Mouse (Mus musculus) kidney, embryonic 16.5 days (tissue): ENCODE measurements around the gene Lpo. TPM values are rescaled to one million over a fixed set of nuclear protein-coding genes. Genes with fewer than 3 reads are reported as not detected.

Source experiments
- ATAC-seq: fragments of 200-750 bp; cut with Nextera tagmentation; 2 replicates; pipeline ENCODE4 v1.8.0; 2017; ENCODE audit warnings: moderate TSS enrichment; ENCODE audit not compliant: low FRiP score, low TSS enrichment
- H3K27ac ChIP-seq: fragments of 300-500 bp; sonication (generic); 2 replicates; pipeline ENCODE4 v1.5.1; 2014; ENCODE audit warnings: low read length
- H3K27me3 ChIP-seq: fragments of 300-500 bp; sonication (generic); 2 replicates; pipeline ENCODE4 v1.6.1; 2014; ENCODE audit warnings: low read length, control low read depth, mixed read lengths; ENCODE audit not compliant: insufficient read depth
- H3K36me3 ChIP-seq: fragments of 300-500 bp; sonication (generic); 2 replicates; pipeline ENCODE4 v1.6.1; 2014; ENCODE audit warnings: low read length, control low read depth, mixed read lengths; ENCODE audit not compliant: insufficient read depth
- H3K4me1 ChIP-seq: fragments of 300-500 bp; sonication (generic); 2 replicates; pipeline ENCODE4 v1.6.1; 2014; ENCODE audit warnings: low read length, control low read depth, mixed read lengths; ENCODE audit not compliant: insufficient read depth
- H3K4me2 ChIP-seq: fragments of 300-500 bp; sonication (generic); replicated peaks from 2 replicates; pipeline ENCODE4 v1.6.1; 2014; ENCODE audit warnings: low read depth, low read length
- H3K4me3 ChIP-seq: fragments of 300-500 bp; sonication (generic); 2 replicates; pipeline ENCODE4 v1.5.1; 2014; ENCODE audit warnings: mild to moderate bottlenecking, low read length
- H3K9ac ChIP-seq: fragments of 300-500 bp; sonication (generic); replicated peaks from 2 replicates; pipeline ENCODE4 v1.6.1; 2014; ENCODE audit warnings: low read length
- H3K9me3 ChIP-seq: fragments of 300-500 bp; sonication (generic); 2 replicates; pipeline ENCODE4 v1.6.1; 2016; ENCODE audit warnings: low read length, control low read depth
- WGBS: fragments of 180-500 bp; shearing (Covaris S2); extraction: QIAGEN DNeasy Blood & Tissue Kit; methylation state at CpG from one replicate; pipeline ENCODE4 v1.1.7; 2014; 5-methylcytosine and 5-hydroxymethylcytosine counted together
- polyA plus RNA-seq: library from polyadenylated mRNA; unstranded; fragments of >200 nt; fragmentation: Nextera tagmentation; extraction: Ambion mirVana; gene quantifications from 2 replicates; pipeline ENCODE4 v1.2.1, GENCODE M21; 2015

The Lpo gene
- polyA plus RNA-seq, 1 experiment from 2014 or later: 0.29 TPM

- Histone ChIP-seq H3K27ac (0 out of 2 replicates have a peak within 1 kb of the TSS, but pooled peaks have one; percentile 10), H3K4me1 (peaks cover 10% of the 10 kb centered on the region), H3K4me3 (peak within 1 kb of the TSS; percentile 76), H3K9ac (peak within 1 kb of the TSS; percentile 77), H3K27me3 (no peaks in the 10 kb centered on the region), H3K36me3 (peaks cover 10% of the 10 kb centered on the region), H3K9me3 (no peaks in the 10 kb centered on the region), H3K4me2 (peak within 1 kb of the TSS; percentile 90)
- peak; percentile 96 for ATAC-seq
- WGBS: 3% methylated on average over 40 of the region's 40 CpGs
Measured at GRCm38 (mm10) chr11:87852690-87853596, 24.9 kb upstream of the Lpo start, which contains the start of gene Mks1. Mks1 (plus strand) TSS chr11:87853215.

DNA sequence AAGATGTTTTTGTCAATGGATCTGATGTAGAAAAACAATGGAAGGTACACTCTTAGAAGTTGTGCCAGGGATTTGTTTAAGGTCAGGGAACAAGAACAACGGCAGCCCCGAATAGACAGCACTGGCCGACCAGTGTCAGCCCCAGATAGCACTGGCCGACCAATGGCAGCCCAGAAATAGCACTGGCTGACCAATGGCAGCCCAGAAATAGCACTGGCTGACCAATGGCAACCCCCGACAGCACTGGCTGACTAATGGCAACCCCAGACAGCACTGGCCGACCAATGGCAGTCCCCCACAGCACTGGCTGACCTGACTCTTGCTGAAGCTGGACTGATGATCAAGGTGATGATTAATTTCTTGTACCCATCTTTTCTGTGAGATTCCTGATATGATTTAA lies 19.8 kb upstream of the Lpo start:
- no peaks in the 10 kb centered on the region for H3K36me3 ChIP-seq
- no peak overlapping the region for H3K9ac ChIP-seq
- no peaks in the 10 kb centered on the region for H3K27me3 ChIP-seq
- no peaks in the 10 kb centered on the region for H3K9me3 ChIP-seq
- no peak overlapping the region for H3K4me3 ChIP-seq
- no peak overlapping the region for H3K4me2 ChIP-seq
- H3K27ac ChIP-seq: no peak overlapping the region
- no peak for ATAC-seq
- H3K4me1 ChIP-seq: peaks cover 3% of the 10 kb centered on the region
- 77% methylated on average over 6 of the region's 6 CpGs for WGBS

- whole genome bisulfite sequencing: 79% methylated on average over 12 of the region's 12 CpGs
- no peak for ATAC-seq
- Histone ChIP-seq H3K27ac (no peak overlapping the region), H3K4me1 (no peaks in the 10 kb centered on the region), H3K9ac (no peak overlapping the region), H3K9me3 (no peaks in the 10 kb centered on the region), H3K36me3 (no peaks in the 10 kb centered on the region), H3K27me3 (no peaks in the 10 kb centered on the region), H3K4me2 (no peak overlapping the region), H3K4me3 (no peak overlapping the region)
Measured at GRCm38 (mm10) chr11:87846968-87847600, 19.0 kb upstream of the Lpo start.

DNA sequence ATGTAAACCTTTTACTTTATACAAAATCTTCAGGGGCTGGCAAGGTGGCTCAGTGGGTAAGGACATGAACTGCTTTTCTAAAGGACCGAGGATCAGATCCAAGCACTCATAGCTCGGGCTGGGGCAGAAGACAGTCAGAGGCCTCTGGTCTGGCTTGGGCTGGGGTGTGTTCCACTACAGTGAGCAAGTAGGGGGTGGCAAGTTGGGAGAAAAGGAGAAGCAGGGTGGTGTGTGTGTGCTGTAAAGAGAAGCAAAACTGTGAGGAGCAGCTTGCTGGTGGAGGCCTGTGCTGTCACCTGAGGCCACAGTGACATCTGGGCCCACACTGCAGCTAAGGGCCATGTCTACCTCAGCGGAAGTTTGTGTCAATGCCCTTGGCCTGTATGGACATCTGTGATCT lies 13.3 kb upstream of the Lpo start:
- Histone ChIP-seq H3K4me3 (no peak overlapping the region), H3K9ac (no peak overlapping the region), H3K4me1 (no peaks in the 10 kb centered on the region), H3K27me3 (no peaks in the 10 kb centered on the region), H3K4me2 (no peak overlapping the region), H3K36me3 (no peaks in the 10 kb centered on the region), H3K27ac (no peak overlapping the region), H3K9me3 (no peaks in the 10 kb centered on the region)
- WGBS: 83% methylated on average over 3 of the region's 3 CpGs
- no peak for ATAC-seq

- no peaks in the 10 kb centered on the region for H3K36me3 ChIP-seq
- WGBS: 81% methylated on average over 8 of the region's 8 CpGs
- H3K27ac ChIP-seq: no peak overlapping the region
- H3K4me3 ChIP-seq: no peak overlapping the region
- no peak for ATAC-seq
- no peak overlapping the region for H3K4me2 ChIP-seq
- no peaks in the 10 kb centered on the region for H3K27me3 ChIP-seq
- H3K9me3 ChIP-seq: no peaks in the 10 kb centered on the region
- H3K9ac ChIP-seq: no peak overlapping the region
- H3K4me1 ChIP-seq: no peaks in the 10 kb centered on the region
Measured at GRCm38 (mm10) chr11:87840676-87841075, 12.6 kb upstream of the Lpo start.

GRCm38 (mm10) chr11:87821502-87821901 lies 6.6 kb downstream of the Lpo start:
- no peak overlapping the region for H3K27ac ChIP-seq
- peaks cover 3% of the 10 kb centered on the region; the same call in 1 of the 2 replicates for H3K27me3 ChIP-seq
- ATAC-seq: no peak
- no peak overlapping the region for H3K4me3 ChIP-seq
- H3K4me1 ChIP-seq: no peaks in the 10 kb centered on the region
- WGBS: 34% methylated on average over 5 of the region's 5 CpGs
- H3K4me2 ChIP-seq: no peak overlapping the region
- H3K36me3 ChIP-seq: no peaks in the 10 kb centered on the region
- H3K9ac ChIP-seq: no peak overlapping the region
- H3K9me3 ChIP-seq: no peaks in the 10 kb centered on the region

- ATAC-seq: peak; percentile 51; the same call in 1 of the 2 replicates
- WGBS: 26% methylated on average over 4 of the region's 4 CpGs
Measured at GRCm38 (mm10) chr11:87817443-87817773, 10.7 kb downstream of the Lpo start.

GRCm38 (mm10) chr11:87816707-87817442 lies 11.2 kb downstream of the Lpo start:
- H3K9ac ChIP-seq: peak overlapping the region; percentile 47

More at GRCm38 (mm10) chr11:87817443-87817773, 10.7 kb downstream of the Lpo start:
- peak overlapping the region; percentile 58 for H3K4me2 ChIP-seq
- no peaks in the 10 kb centered on the region for H3K9me3 ChIP-seq
- H3K27me3 ChIP-seq: peaks cover 5% of the 10 kb centered on the region; the same call in 1 of the 2 replicates
- H3K27ac ChIP-seq: no peak overlapping the region
- H3K4me1 ChIP-seq: no peaks in the 10 kb centered on the region
- H3K9ac ChIP-seq: peak overlapping the region; percentile 47; the same call in 1 of the 2 replicates
- H3K4me3 ChIP-seq: peak overlapping the region; percentile 41
- no peaks in the 10 kb centered on the region for H3K36me3 ChIP-seq

GRCm38 (mm10) chr11:87814831-87815230 lies 13.3 kb downstream of the Lpo start:
- peaks cover 4% of the 10 kb centered on the region; the same call in 1 of the 2 replicates for H3K27me3 ChIP-seq
- no peak overlapping the region for H3K27ac ChIP-seq
- H3K4me1 ChIP-seq: no peaks in the 10 kb centered on the region
- H3K9me3 ChIP-seq: no peaks in the 10 kb centered on the region
- no peak overlapping the region for H3K4me2 ChIP-seq
- no peak overlapping the region for H3K9ac ChIP-seq
- H3K36me3 ChIP-seq: no peaks in the 10 kb centered on the region
- H3K4me3 ChIP-seq: no peak overlapping the region
- no peak for ATAC-seq
- WGBS: 78% methylated on average over 8 of the region's 8 CpGs

More at GRCm38 (mm10) chr11:87816707-87817442, 11.2 kb downstream of the Lpo start:
- 3% methylated on average over 31 of the region's 31 CpGs for WGBS
- Histone ChIP-seq H3K9me3 (no peaks in the 10 kb centered on the region), H3K4me2 (peak overlapping the region; percentile 58), H3K27ac (no peak overlapping the region), H3K4me3 (peak overlapping the region; percentile 41), H3K27me3 (peaks cover 4% of the 10 kb centered on the region; the same call in 1 of the 2 replicates), H3K36me3 (no peaks in the 10 kb centered on the region), H3K4me1 (no peaks in the 10 kb centered on the region)
- ATAC-seq: peak; percentile 67; the same call in 1 of the 2 replicates
